Mouse (Mus musculus) T-helper 1 cell (primary cell): ENCODE results near the gene Nvl.

Experiments used
- in situ Hi-C: fragments of 300-600 bp; cut with MboI, MseI; formaldehyde crosslinking; loops from one replicate; pipeline ENCODE4 v1.15.1; 2025; ENCODE audit warnings: high pct_unique_total_duplicates

The Nvl gene

GRCm38 (mm10) chr1:181143950-181144836 lies at the start of gene Nvl, which contains the start of gene Cnih4:
TSS of gene Nvl (minus strand) at chr1:181144204.
TSS of gene Cnih4 (plus strand) at chr1:181144693.
- in situ Hi-C loops: no loop called here

- in situ Hi-C loops: loop anchor here (10.0 kb wide), 1 partner anchor 1394 kb away; no protein-coding TSS in a partner anchor
Measured at GRCm38 (mm10) chr1:181188925-181189324, 44.9 kb upstream of the Nvl start.

- in situ Hi-C loops: no loop called here
Measured at GRCm38 (mm10) chr1:181170210-181170609, 26.2 kb upstream of the Nvl start.

GRCm38 (mm10) chr1:181168377-181168776 lies 24.4 kb upstream of the Nvl start:
- in situ Hi-C loops: no loop called here

GRCm38 (mm10) chr1:181167816-181168215 lies 23.8 kb upstream of the Nvl start:
- in situ Hi-C loops: no loop called here

- in situ Hi-C loops: loop anchor here (5.0 kb wide), 1 partner anchor 106 kb away; no protein-coding TSS in a partner anchor
Measured at GRCm38 (mm10) chr1:181151541-181151940, 7.5 kb upstream of the Nvl start.

- in situ Hi-C loops: loop anchor here (5.0 kb wide), 1 partner anchor 106 kb away; no protein-coding TSS in a partner anchor
Measured at GRCm38 (mm10) chr1:181150827-181151534, 7.0 kb upstream of the Nvl start.

GRCm38 (mm10) chr1:181150431-181150826 lies 6.4 kb upstream of the Nvl start:
- in situ Hi-C loops: loop anchor here (5.0 kb wide), 1 partner anchor 107 kb away; no protein-coding TSS in a partner anchor

GRCm38 (mm10) chr1:181149373-181150017 lies 5.5 kb upstream of the Nvl start:
- in situ Hi-C loops: loop anchor here (5.0 kb wide), 1 partner anchor 108 kb away; no protein-coding TSS in a partner anchor

GRCm38 (mm10) chr1:181148540-181148939 lies 4.5 kb upstream of the Nvl start:
- in situ Hi-C loops: no loop called here

- in situ Hi-C loops: no loop called here
Measured at GRCm38 (mm10) chr1:181146187-181146586, 2.2 kb upstream of the Nvl start.

GRCm38 (mm10) chr1:181144966-181145365 lies 962 bp upstream of the Nvl start:
- in situ Hi-C loops: no loop called here

GRCm38 (mm10) chr1:181143609-181143949 lies 425 bp downstream of the Nvl start:
- in situ Hi-C loops: no loop called here

GRCm38 (mm10) chr1:181138730-181139129 lies 5.3 kb downstream of the Nvl start:
- in situ Hi-C loops: loop anchor here (5.0 kb wide), 1 partner anchor 69 kb away; no protein-coding TSS in a partner anchor

GRCm38 (mm10) chr1:181131915-181132314 lies 12.1 kb downstream of the Nvl start:
- in situ Hi-C loops: no loop called here

- in situ Hi-C loops: no loop called here
Measured at GRCm38 (mm10) chr1:181126766-181127165, 17.2 kb downstream of the Nvl start.

- in situ Hi-C loops: no loop called here
Measured at GRCm38 (mm10) chr1:181125916-181126315, 18.1 kb downstream of the Nvl start.

GRCm38 (mm10) chr1:181124145-181124544 lies 19.9 kb downstream of the Nvl start:
- in situ Hi-C loops: loop anchor here (25.0 kb wide), 1 partner anchor 1337 kb away; no protein-coding TSS in a partner anchor

GRCm38 (mm10) chr1:181117112-181117511 lies 26.9 kb downstream of the Nvl start:
- in situ Hi-C loops: loop anchor here (25.0 kb wide), 1 partner anchor 1330 kb away; no protein-coding TSS in a partner anchor

GRCm38 (mm10) chr1:181090048-181090447 lies 54.0 kb downstream of the Nvl start:
- in situ Hi-C loops: no loop called here

- in situ Hi-C loops: no loop called here
Measured at GRCm38 (mm10) chr1:181084021-181084420, 60.0 kb downstream of the Nvl start.

GRCm38 (mm10) chr1:181073075-181073474 lies 70.9 kb downstream of the Nvl start:
- in situ Hi-C loops: loop anchor here (25.0 kb wide), 1 partner anchor 464 kb away; no protein-coding TSS in a partner anchor
